Mouse (Mus musculus): ENCODE data around the gene Neurl1b.

- no peak for TF ChIP-seq HCFC1 (IDR thresholded peaks at IDR 0.05; ENCODE audit: low read depth, low read length)
- TF ChIP-seq EP300 (IDR thresholded peaks at IDR 0.05; ENCODE audit: low read depth in 1 of 2, low read length in 2 of 2), result no peak
- TF ChIP-seq RCOR1 (IDR thresholded peaks at IDR 0.05; ENCODE audit: low read depth, low read length), result no peak
- no peak for TF ChIP-seq USF1 (IDR thresholded peaks at IDR 0.05; ENCODE audit: low read depth, low read length)
- no peak for TF ChIP-seq TAL1 (IDR thresholded peaks at IDR 0.05; ENCODE audit: low read length)
These were observed 10.5 kb downstream of the Neurl1b start for GRCm38 (mm10) chr17:26424973-26425735.
